Mouse (Mus musculus) heart, postnatal 0 days (tissue): ENCODE measurements around the gene Gnpnat1.
"Not testable (repeated sequence)": the region's sequence is repeated elsewhere in the genome, so short reads cannot be mapped to it uniquely, and the experiment has no call there.

Experiments
- CTCF ChIP-seq: IDR thresholded peaks from 2 replicates; pipeline ENCODE4 v1.5.1; 2016; ENCODE audit warnings: antibody characterized with exemption, control low read depth, low read depth
- EP300 ChIP-seq: IDR thresholded peaks from 2 replicates; pipeline ENCODE4 v1.6.1; 2016; ENCODE audit warnings: antibody characterized with exemption, low read depth

GRCm38 (mm10) chr14:45404813-45405212 is at the start of gene Gnpnat1:
- TF ChIP-seq CTCF, EP300: not testable (repeated sequence)
